Mouse (Mus musculus): ENCODE data around the gene Vmo1.

DNA sequence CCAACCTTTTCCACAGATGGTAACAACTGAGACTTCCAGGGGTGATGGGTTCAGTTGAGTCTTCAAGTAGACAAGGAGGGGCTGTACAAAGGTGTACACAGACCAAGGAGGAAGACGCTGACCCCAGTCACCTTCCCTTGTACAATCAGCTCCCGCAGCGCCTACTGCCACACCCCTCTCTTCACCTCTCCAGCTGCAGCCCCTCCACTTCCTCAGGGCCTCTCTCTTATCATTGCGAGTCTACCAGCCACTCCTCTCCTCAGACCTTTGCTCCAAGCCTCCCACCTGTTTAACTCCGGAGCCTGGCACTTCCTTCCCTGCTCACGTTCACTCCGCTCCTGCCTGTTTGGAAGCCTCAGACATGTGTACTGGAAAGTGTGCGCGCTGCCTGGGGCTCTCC lies 9.4 kb downstream of the Vmo1 start, which contains the start of gene Tm4sf5:
- TF ChIP-seq FLI1 (IDR thresholded peaks at IDR 0.05; ENCODE audit: low read length) (no peak), GATA1 (IDR thresholded peaks at IDR 0.05; ENCODE audit: borderline replicate concordance, low read length) (no peak)
